Mouse (Mus musculus) embryonic stem cell, embryonic (primary cell): ENCODE measurements around the gene Ngdn.
"Not testable (repeated sequence)": the region's sequence is repeated elsewhere in the genome, so short reads cannot be mapped to it uniquely, and the experiment has no call there.

Experiments
- CTCF ChIA-PET, 4 experiments: fragments of 300-600 bp in 2 of 4; fragments of 350-600 bp in 2 of 4; sonication (Branson Sonifier 250); formaldehyde crosslinking; loops; one replicate each; lab custom pipeline; 2022; ENCODE audit warnings: inconsistent platforms in 2 of 4; lab: Charles Lee
- POLR2A ChIA-PET, 4 experiments: fragments of 300-600 bp in 2 of 4; fragments of 350-600 bp in 2 of 4; sonication (Branson Sonifier 250); formaldehyde crosslinking; loops; one replicate each; lab custom pipeline; 2022; ENCODE audit warnings: antibody characterized with exemption in 4 of 4, inconsistent platforms in 1 of 4; lab: Charles Lee

Gene Ngdn

GRCm38 (mm10) chr14:55014991-55015766 lies at the start of gene Ngdn:
Gene Ngdn, plus strand, starts transcription at chr14:55015454.
- POLR2A ChIA-PET, result interaction anchor here (0.6 to 16.7 kb wide), 115 partner anchors 9 to 756 kb away, joined by 3 to 156 read pairs (median 4); partner anchors contain the start of genes Ap1g2 (in 3 of the 4), Efs (in 3 of the 4), Thtpa (in 3 of the 4) and 1700123O20Rik (in 2 of the 4)
- CTCF ChIA-PET, result interaction anchor here (0.6 to 2.3 kb wide), 74 partner anchors 9 to 1477 kb away, joined by 3 to 35 read pairs (median 4); partner anchors contain the start of genes Ap1g2 (in 2 of the 4), Zfhx2 (in 2 of the 4), A730061H03Rik (in 1 of the 4) and Bcl2l2 (in 1 of the 4)

DNA sequence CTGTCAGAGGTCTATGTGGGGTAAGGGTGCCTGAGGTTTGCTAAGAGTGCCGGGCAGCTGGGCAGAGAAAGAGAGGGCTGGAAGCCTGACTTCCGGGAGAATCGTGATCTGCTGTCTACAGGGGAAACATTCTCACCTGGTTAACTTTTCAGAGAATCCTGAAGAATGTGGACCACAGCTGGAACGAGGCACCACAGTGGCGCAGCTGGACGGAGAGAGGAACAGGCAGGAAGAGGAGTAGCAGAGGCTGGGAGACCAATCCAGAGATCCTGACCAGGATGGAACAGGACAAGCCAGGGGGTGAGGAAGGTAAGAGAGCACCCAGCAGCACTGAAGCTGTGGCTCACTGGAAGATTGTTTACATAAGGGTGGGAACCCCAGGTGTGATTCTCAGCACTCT lies 49.6 kb upstream of the Ngdn start:
- ChIA-PET POLR2A (interaction anchor here in 1 of 4 experiments (0.7 kb wide), 2 partner anchors 17 to 66 kb away, joined by 5 to 6 read pairs; no protein-coding TSS in a partner anchor), CTCF (interaction anchor here in 1 of 4 experiments (0.8 kb wide), 1 partner anchor 45 kb away, joined by 3 read pairs; no protein-coding TSS in a partner anchor)

GRCm38 (mm10) chr14:54966320-54966977 lies 48.8 kb upstream of the Ngdn start, which contains the start of gene Myh6:
Gene Myh6, minus strand, starts transcription at chr14:54966927.
- CTCF ChIA-PET, result interaction anchor here in 1 of 4 experiments (0.8 kb wide), 1 partner anchor 44 kb away, joined by 3 read pairs; no protein-coding TSS in a partner anchor
- POLR2A ChIA-PET, result no interaction called here

- CTCF ChIA-PET, result no interaction called here
- POLR2A ChIA-PET, result no interaction called here
Measured at GRCm38 (mm10) chr14:54967874-54968273, 47.4 kb upstream of the Ngdn start.

GRCm38 (mm10) chr14:54968344-54968743 lies 46.9 kb upstream of the Ngdn start:
- POLR2A ChIA-PET, result interaction anchor here in 1 of 4 experiments (1.0 kb wide), 1 partner anchor 15 kb away, joined by 3 read pairs; no protein-coding TSS in a partner anchor
- CTCF ChIA-PET, result no interaction called here

DNA sequence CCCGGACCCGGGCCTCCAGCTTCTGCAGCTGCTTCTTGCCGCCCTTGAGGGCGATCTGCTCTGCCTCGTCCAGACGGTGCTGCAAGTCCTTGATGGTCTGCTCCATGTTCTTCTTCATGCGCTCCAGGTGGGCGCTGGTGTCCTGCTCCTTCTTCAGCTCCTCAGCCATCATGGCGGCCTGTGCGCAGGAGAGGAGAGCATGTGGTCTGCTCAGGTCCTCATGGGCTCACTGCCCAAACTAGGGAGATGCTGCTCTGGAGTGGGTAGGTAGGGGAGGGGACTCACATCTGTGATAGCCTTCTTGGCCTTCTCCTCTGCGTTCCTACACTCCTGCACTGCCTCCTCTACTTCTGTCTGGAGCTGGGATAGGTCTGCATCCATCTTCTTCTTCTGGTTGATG lies 42.5 kb upstream of the Ngdn start:
- CTCF ChIA-PET, result interaction anchor here in 1 of 4 experiments (0.7 to 1.9 kb wide), 3 partner anchors 29 to 42 kb away, joined by 3 to 16 read pairs (median 3); partner anchors contain the start of gene Ngdn
- POLR2A ChIA-PET, result interaction anchor here in 3 of 4 experiments (1.0 to 2.1 kb wide), 5 partner anchors 8 to 46 kb away, joined by 3 to 19 read pairs (median 8); partner anchors contain the start of gene Efs (in 1 of the 3)

GRCm38 (mm10) chr14:54974068-54974791 lies 41.0 kb upstream of the Ngdn start:
- ChIA-PET CTCF (interaction anchor here in 2 of 4 experiments (0.6 to 0.7 kb wide), 2 partner anchors 10 to 223 kb away, joined by 3 read pairs; no protein-coding TSS in a partner anchor), POLR2A (interaction anchor here in 2 of 4 experiments (0.6 to 1.6 kb wide), 4 partner anchors 10 to 26 kb away, joined by 3 to 5 read pairs (median 4); no protein-coding TSS in a partner anchor)

- CTCF ChIA-PET, result no interaction called here
- POLR2A ChIA-PET, result no interaction called here
Measured at GRCm38 (mm10) chr14:54976633-54977032, 38.6 kb upstream of the Ngdn start, which contains the start of gene Gm17428. Gene Gm17428, plus strand, starts transcription at chr14:54976933.

DNA sequence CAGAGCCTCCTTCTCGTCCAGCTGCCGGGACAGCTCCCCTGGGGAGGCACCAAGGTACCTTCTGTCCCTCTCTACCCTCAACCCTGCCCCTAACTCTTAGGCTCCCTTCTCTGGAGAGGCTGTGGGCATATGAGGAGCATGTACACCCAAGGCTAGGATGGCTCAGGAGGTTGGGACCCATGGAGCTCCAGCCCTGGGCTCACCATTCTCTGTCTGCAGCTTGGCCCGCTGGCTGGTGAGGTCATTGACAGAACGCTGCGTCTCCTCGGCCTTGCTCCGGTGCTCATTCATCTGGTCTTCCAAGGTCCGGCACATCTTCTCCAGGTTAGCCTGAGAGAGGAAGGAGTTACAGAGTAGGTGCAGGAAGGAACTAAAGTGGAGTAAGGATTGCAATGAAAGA lies 36.6 kb upstream of the Ngdn start:
- ChIA-PET POLR2A (interaction anchor here in 1 of 4 experiments (0.6 to 1.5 kb wide), 2 partner anchors 11 to 28 kb away, joined by 3 to 5 read pairs; no protein-coding TSS in a partner anchor), CTCF (interaction anchor here in 2 of 4 experiments (0.7 to 0.8 kb wide), 2 partner anchors 9 to 51 kb away, joined by 3 to 7 read pairs; no protein-coding TSS in a partner anchor)

GRCm38 (mm10) chr14:54981934-54982333 lies 33.3 kb upstream of the Ngdn start:
- ChIA-PET POLR2A (interaction anchor here in 2 of 4 experiments (0.6 to 1.7 kb wide), 2 partner anchors 29 to 33 kb away, joined by 3 to 5 read pairs; no protein-coding TSS in a partner anchor), CTCF (interaction anchor here in 1 of 4 experiments (1.0 kb wide), 1 partner anchor 36 kb away, joined by 4 read pairs; no protein-coding TSS in a partner anchor)

GRCm38 (mm10) chr14:54988350-54988874 lies 26.8 kb upstream of the Ngdn start:
- POLR2A ChIA-PET, result not testable (repeated sequence)
- CTCF ChIA-PET, result interaction anchor here in 2 of 4 experiments (0.6 to 1.9 kb wide), 2 partner anchors 10 to 49 kb away, joined by 5 to 7 read pairs; no protein-coding TSS in a partner anchor

GRCm38 (mm10) chr14:54988882-54989281 lies 26.4 kb upstream of the Ngdn start:
- CTCF ChIA-PET, result no interaction called here
- POLR2A ChIA-PET, result interaction anchor here in 1 of 4 experiments (0.6 to 1.3 kb wide), 2 partner anchors 29 to 263 kb away, joined by 3 to 5 read pairs; no protein-coding TSS in a partner anchor

DNA sequence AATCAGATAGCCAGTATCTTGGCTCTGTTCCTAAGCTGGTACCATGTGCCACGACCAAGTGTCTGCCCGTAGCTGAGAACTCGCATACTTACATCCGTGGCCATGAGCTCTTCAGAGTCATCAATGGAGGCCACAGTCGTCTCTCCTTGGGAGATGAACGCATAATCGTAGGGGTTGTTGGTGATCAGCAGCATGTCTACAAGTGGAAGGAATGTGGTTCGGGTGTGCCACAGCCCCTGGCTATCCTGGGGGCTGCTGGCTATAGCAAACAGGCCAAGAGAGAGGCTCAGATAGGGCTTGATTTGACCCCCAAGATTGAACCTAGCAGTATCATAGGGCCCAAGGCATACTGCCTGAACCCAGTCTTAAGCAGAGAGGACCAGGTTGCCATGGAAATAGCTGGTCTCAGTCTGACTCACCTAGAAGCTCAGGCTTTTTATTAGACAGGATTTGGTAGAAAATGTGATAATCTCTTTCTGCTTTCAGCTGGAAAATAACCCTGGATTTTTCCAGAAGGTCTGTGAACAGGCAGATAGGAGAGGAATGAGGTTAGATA lies 25.3 kb upstream of the Ngdn start:
- CTCF ChIA-PET, result interaction anchor here in 2 of 4 experiments (0.6 to 1.0 kb wide), 2 partner anchors 21 to 126 kb away, joined by 3 to 4 read pairs; no protein-coding TSS in a partner anchor
- POLR2A ChIA-PET, result interaction anchor here in 1 of 4 experiments (1.3 to 1.4 kb wide), 2 partner anchors 10 to 27 kb away, joined by 3 to 5 read pairs; no protein-coding TSS in a partner anchor

GRCm38 (mm10) chr14:54992196-54992595 lies 23.1 kb upstream of the Ngdn start:
- POLR2A ChIA-PET, result no interaction called here
- CTCF ChIA-PET, result no interaction called here

DNA sequence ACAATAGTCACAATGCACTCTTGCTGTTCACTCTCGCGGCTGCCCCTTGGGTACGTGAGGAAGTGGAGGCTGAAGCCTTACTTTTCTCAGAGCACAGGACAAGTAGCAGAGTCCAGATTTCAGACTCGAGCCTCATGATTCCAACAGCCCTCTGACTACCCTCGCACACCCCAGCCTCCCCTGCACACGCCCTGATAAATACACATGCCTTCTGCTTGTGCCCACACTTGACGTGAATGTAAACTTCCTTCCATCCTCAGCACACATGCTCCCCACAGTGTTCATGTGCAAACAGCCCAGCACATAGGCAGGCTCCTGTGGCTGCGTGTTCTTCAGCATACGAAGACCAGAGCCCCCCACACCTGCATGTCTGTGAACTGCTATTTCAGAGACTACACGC lies 21.6 kb upstream of the Ngdn start:
- POLR2A ChIA-PET, result no interaction called here
- CTCF ChIA-PET, result no interaction called here

GRCm38 (mm10) chr14:54994136-54994868 lies 21.0 kb upstream of the Ngdn start, which contains the start of gene Myh7:
Gene Myh7, minus strand, starts transcription at chr14:54994626.
- CTCF ChIA-PET, result interaction anchor here in 1 of 4 experiments (1.3 kb wide), 1 partner anchor 16 kb away, joined by 3 read pairs; no protein-coding TSS in a partner anchor
- POLR2A ChIA-PET, result interaction anchor here in 2 of 4 experiments (0.6 kb wide), 2 partner anchors 101 to 219 kb away, joined by 4 to 6 read pairs; no protein-coding TSS in a partner anchor
